Mouse (Mus musculus): ENCODE data around the gene Usp21.
A peak's percentile ranks its signal among the peaks of the same experiment; 100 is the strongest.

GRCm38 (mm10) chr1:171256095-171256818 is 31.5 kb downstream of the Usp21 start:
- no peak for TF ChIP-seq POLR2A (IDR thresholded peaks at IDR 0.05; ENCODE audit: low read depth, low read length)
- peak; percentile 18; the same call in 1 of the 2 replicates for TF ChIP-seq CTCF (IDR thresholded peaks at IDR 0.05; ENCODE audit: borderline replicate concordance, insufficient read depth, low read length)

All from embryonic fibroblast, embryonic 13.5 days (primary cell).